Mouse (Mus musculus) cerebellum, adult 11-12 months (tissue): ENCODE results near the gene Jmjd7.

Source experiments
- DNase-seq: peaks from one replicate; pipeline ENCODE4 v3.0.0; 2022

Jmjd7 gene

GRCm38 (mm10) chr2:120026984-120027949 lies at the start of gene Jmjd7, which contains the start of gene Gm28042:
Jmjd7 (plus strand) TSS chr2:120027483.
Gm28042 (plus strand) TSS chr2:120027493.
- DNase-seq = peak; percentile 86

GRCm38 (mm10) chr2:119980343-119980986 lies 46.8 kb upstream of the Jmjd7 start:
- DNase-seq = no peak

GRCm38 (mm10) chr2:119981631-119982030 lies 45.7 kb upstream of the Jmjd7 start:
- no peak for DNase-seq

GRCm38 (mm10) chr2:119985871-119986270 lies 41.4 kb upstream of the Jmjd7 start:
- DNase-seq = no peak

- DNase-seq = no peak
These were observed 40.9 kb upstream of the Jmjd7 start for GRCm38 (mm10) chr2:119986369-119986768.

- DNase-seq = no peak
These were observed 39.8 kb upstream of the Jmjd7 start for GRCm38 (mm10) chr2:119987441-119987840.

- no peak for DNase-seq
These were observed 38.3 kb upstream of the Jmjd7 start for GRCm38 (mm10) chr2:119988952-119989351.

GRCm38 (mm10) chr2:119990881-119991280 lies 36.4 kb upstream of the Jmjd7 start:
- no peak for DNase-seq

GRCm38 (mm10) chr2:119992349-119992748 lies 34.9 kb upstream of the Jmjd7 start:
- DNase-seq = no peak

GRCm38 (mm10) chr2:119993515-119993914 lies 33.8 kb upstream of the Jmjd7 start:
- no peak for DNase-seq

- no peak for DNase-seq
These were observed 32.4 kb upstream of the Jmjd7 start for GRCm38 (mm10) chr2:119994839-119995238.

GRCm38 (mm10) chr2:119995391-119996281 lies 31.6 kb upstream of the Jmjd7 start:
- DNase-seq = no peak

GRCm38 (mm10) chr2:119997354-119997753 lies 29.9 kb upstream of the Jmjd7 start:
- no peak for DNase-seq

- no peak for DNase-seq
These were observed 27.6 kb upstream of the Jmjd7 start for GRCm38 (mm10) chr2:119999731-120000130.

GRCm38 (mm10) chr2:120000882-120001584 lies 26.2 kb upstream of the Jmjd7 start:
- no peak for DNase-seq

- DNase-seq = no peak
These were observed 25.3 kb upstream of the Jmjd7 start for GRCm38 (mm10) chr2:120001956-120002355.

- DNase-seq = no peak
These were observed 23.3 kb upstream of the Jmjd7 start for GRCm38 (mm10) chr2:120003970-120004369.

- no peak for DNase-seq
These were observed 20.6 kb upstream of the Jmjd7 start for GRCm38 (mm10) chr2:120006696-120007095.

- DNase-seq = no peak
These were observed 19.5 kb upstream of the Jmjd7 start for GRCm38 (mm10) chr2:120007680-120008210.

GRCm38 (mm10) chr2:120008672-120009071 lies 18.6 kb upstream of the Jmjd7 start:
- DNase-seq = no peak

- peak; percentile 62 for DNase-seq
These were observed 15.7 kb upstream of the Jmjd7 start for GRCm38 (mm10) chr2:120011462-120012200.
